Mouse (Mus musculus) heart, postnatal 0 days (tissue): ENCODE data around the gene Slc38a11.

Source experiments
- CTCF ChIP-seq: IDR thresholded peaks from 2 replicates; pipeline ENCODE4 v1.5.1; 2016; ENCODE audit warnings: antibody characterized with exemption, control low read depth, low read depth
- EP300 ChIP-seq: IDR thresholded peaks from 2 replicates; pipeline ENCODE4 v1.6.1; 2016; ENCODE audit warnings: antibody characterized with exemption, low read depth

- TF ChIP-seq CTCF (no peak), EP300 (no peak)
Measured at GRCm38 (mm10) chr2:65360736-65361475, 2.9 kb downstream of the Slc38a11 start.
